Mouse (Mus musculus) liver, adult (tissue): ENCODE data around the gene Tbc1d17.

Experiments used
- GATA4 ChIP-seq: IDR thresholded peaks from 2 replicates; pipeline ENCODE4 v1.6.1; 2014; ENCODE audit warnings: mild to moderate bottlenecking, low read length; ENCODE audit not compliant: insufficient replicate concordance

Tbc1d17 gene

GRCm38 (mm10) chr7:44883036-44883435 is 34.2 kb upstream of the Tbc1d17 start:
- TF ChIP-seq GATA4: no peak

- TF ChIP-seq GATA4: no peak
These were observed 29.0 kb upstream of the Tbc1d17 start for GRCm38 (mm10) chr7:44877833-44878232.

GRCm38 (mm10) chr7:44871181-44871580 is 22.3 kb upstream of the Tbc1d17 start:
- no peak for TF ChIP-seq GATA4

GRCm38 (mm10) chr7:44870614-44871013 is 21.7 kb upstream of the Tbc1d17 start:
- TF ChIP-seq GATA4: no peak

GRCm38 (mm10) chr7:44869697-44870528 is 21.0 kb upstream of the Tbc1d17 start, which contains the start of gene Ptov1:
Ptov1 (minus strand) TSS chr7:44869788.
- TF ChIP-seq GATA4: no peak

GRCm38 (mm10) chr7:44868919-44869696 is 20.2 kb upstream of the Tbc1d17 start:
- no peak for TF ChIP-seq GATA4

- TF ChIP-seq GATA4: no peak
These were observed 19.6 kb upstream of the Tbc1d17 start for GRCm38 (mm10) chr7:44868465-44868864.

- no peak for TF ChIP-seq GATA4
These were observed 18.9 kb upstream of the Tbc1d17 start for GRCm38 (mm10) chr7:44867802-44868201.

- no peak for TF ChIP-seq GATA4
These were observed 18.3 kb upstream of the Tbc1d17 start for GRCm38 (mm10) chr7:44867010-44867702.

GRCm38 (mm10) chr7:44866276-44867009 is 17.6 kb upstream of the Tbc1d17 start:
- no peak for TF ChIP-seq GATA4

GRCm38 (mm10) chr7:44864595-44865542 is 16.0 kb upstream of the Tbc1d17 start:
- TF ChIP-seq GATA4: no peak

GRCm38 (mm10) chr7:44863982-44864494 is 15.2 kb upstream of the Tbc1d17 start:
- TF ChIP-seq GATA4: no peak

GRCm38 (mm10) chr7:44863210-44863609 is 14.3 kb upstream of the Tbc1d17 start:
- no peak for TF ChIP-seq GATA4

GRCm38 (mm10) chr7:44862434-44862833 is 13.6 kb upstream of the Tbc1d17 start:
- no peak for TF ChIP-seq GATA4

GRCm38 (mm10) chr7:44861429-44861816 is 12.5 kb upstream of the Tbc1d17 start:
- TF ChIP-seq GATA4: no peak
